ENCODE assay signal across 14 mouse cellular contexts in the genomic region with DNA sequence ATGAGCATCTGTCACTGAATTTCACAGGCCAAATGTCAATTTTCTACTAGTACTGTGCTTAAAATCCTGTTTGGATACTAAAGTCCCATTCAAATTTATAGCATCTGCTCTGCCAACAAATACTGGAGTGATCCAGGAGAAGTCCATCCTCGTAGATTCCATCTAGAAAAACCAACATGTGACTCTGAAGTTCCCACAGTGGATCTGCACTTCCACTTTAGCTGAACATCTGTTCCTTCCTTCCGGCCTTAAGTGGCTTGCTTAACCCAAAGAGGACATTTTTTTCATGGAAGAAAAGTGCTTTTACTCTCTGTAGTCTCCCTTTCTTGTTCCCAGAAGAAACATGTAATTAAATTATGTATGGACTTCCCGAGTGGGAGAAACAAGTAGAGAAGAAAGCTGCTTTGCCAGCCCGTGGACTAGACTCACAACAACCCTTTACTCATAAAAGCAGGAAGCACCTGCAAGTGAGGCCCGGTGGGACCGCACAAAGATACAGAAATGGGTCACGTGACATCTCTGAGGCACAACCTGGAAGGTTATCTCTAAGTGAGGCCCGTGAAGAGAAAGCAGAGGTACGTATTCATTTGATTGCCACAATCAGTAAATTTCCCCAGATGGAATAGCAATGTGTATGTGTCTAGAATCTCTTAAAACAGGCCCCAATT. TPM values are rescaled to one million over a fixed set of nuclear protein-coding genes. Genes with fewer than 3 reads are reported as not detected.
DNase-seq lines count a peak whose midpoint lies in the region; ATAC-seq and TF ChIP-seq lines count a peak whose summit lies in the region.
"Had no signal": no experiment of that assay in that cellular context is flagged by ENCODE, and none has a peak within 500 bp of the region (broad histone marks: within the 10 kb centered on the region; RNA-seq: fewer than 3 reads in every experiment).

No protein-coding gene starts in this region.

- peak; percentile 62 for ATAC-seq in intestine, embryonic 15.5 days
- ATAC-seq in neural tube, embryonic 15.5 days (ENCODE audit: low FRiP score) = no peak
- ATAC-seq: hindbrain, embryonic 16.5 days had no signal

- peaks cover 17% of the 10 kb centered on the region for H3K4me1 ChIP-seq in intestine, embryonic 15.5 days (replicated peaks)
- H3K4me1 ChIP-seq in neural tube, embryonic 15.5 days = 0 out of 2 replicates have a peak, but pooled peaks cover 6% of the 10 kb centered on the region
- H3K4me1 ChIP-seq: forebrain, embryonic 10.5 days; limb, embryonic 13.5 days had no signal

- H3K27ac ChIP-seq in gastrocnemius, adult 2 months = 0 out of 2 replicates have a peak overlapping the region, but pooled peaks have one; percentile 2
- H3K27ac ChIP-seq in intestine, embryonic 15.5 days = peak overlapping the region; percentile 22; the same call in 1 of the 2 replicates
- H3K27ac ChIP-seq in neural tube, embryonic 15.5 days (replicated peaks) = no peak overlapping the region
- H3K27ac ChIP-seq: forebrain, embryonic 10.5 days; heart, embryonic 13.5 days; limb, embryonic 13.5 days had no signal

- no peaks in the 10 kb centered on the region for H3K36me3 ChIP-seq in intestine, embryonic 15.5 days
- peaks cover 11% of the 10 kb centered on the region for H3K36me3 ChIP-seq in neural tube, embryonic 15.5 days

- intact Hi-C loops in gastrocnemius, adult 2 months (cut with DNase I) = no loop called here
- intact Hi-C loops in gastrocnemius, postnatal 36 days (cut with DNase I) = no loop called here

- DNase-seq in gastrocnemius, adult 2 months = no peak
- no peak for DNase-seq in gastrocnemius, postnatal 36 days
- DNase-seq in CD4-positive, CD25-positive, alpha-beta regulatory T cell, adult 2 months (ENCODE audit: low read depth, low spot score) = peak; percentile 50
- peak; percentile 24 to 50 for DNase-seq in thymus, adult 18-20 months
- no peak for DNase-seq in adrenal gland, adult 8-10 months
- no peak for DNase-seq in right cerebral cortex, postnatal 25 days
- DNase-seq: cerebellum, adult 9-11 months; lung, embryonic 14.5 days had no signal

- H3K9ac ChIP-seq in intestine, embryonic 15.5 days = no peak overlapping the region
- no peak overlapping the region for H3K9ac ChIP-seq in neural tube, embryonic 15.5 days (replicated peaks)
- H3K9ac ChIP-seq: heart, embryonic 13.5 days; limb, embryonic 13.5 days; lung, embryonic 14.5 days had no signal

- no peaks in the 10 kb centered on the region for H3K9me3 ChIP-seq in intestine, embryonic 15.5 days
- no peaks in the 10 kb centered on the region for H3K9me3 ChIP-seq in neural tube, embryonic 15.5 days (replicated peaks)
- H3K9me3 ChIP-seq: forebrain, embryonic 10.5 days; heart, embryonic 13.5 days; limb, embryonic 13.5 days had no signal

- H3K4me2 ChIP-seq in intestine, embryonic 15.5 days (replicated peaks) = no peak overlapping the region
- no peak overlapping the region for H3K4me2 ChIP-seq in neural tube, embryonic 15.5 days
- H3K4me2 ChIP-seq: heart, embryonic 13.5 days; limb, embryonic 13.5 days; lung, embryonic 14.5 days had no signal

- no peaks in the 10 kb centered on the region for H3K27me3 ChIP-seq in intestine, embryonic 15.5 days (replicated peaks)
- H3K27me3 ChIP-seq in neural tube, embryonic 15.5 days (replicated peaks) = no peaks in the 10 kb centered on the region
- H3K27me3 ChIP-seq: heart, embryonic 13.5 days; limb, embryonic 13.5 days had no signal

- no peak overlapping the region for H3K4me3 ChIP-seq in gastrocnemius, adult 2 months
- no peak overlapping the region for H3K4me3 ChIP-seq in intestine, embryonic 15.5 days (replicated peaks)
- no peak overlapping the region for H3K4me3 ChIP-seq in neural tube, embryonic 15.5 days (replicated peaks)
- H3K4me3 ChIP-seq: forebrain, embryonic 10.5 days; heart, embryonic 13.5 days; limb, embryonic 13.5 days had no signal

- no peak for TF ChIP-seq CTCF in gastrocnemius, adult 2 months (IDR thresholded peaks at IDR 0.05)

- 70% methylated on average over 9 of the region's 9 CpGs for WGBS in intestine, embryonic 15.5 days
- 78% methylated on average over 9 of the region's 9 CpGs for WGBS in neural tube, embryonic 15.5 days

RNA-seq across cellular contexts. Expression of gene Dnajc13, which starts 18.8 kb away (rescaled TPM):
- total RNA-seq in gastrocnemius, adult 2 months (2021) = 10 to 100 TPM; 29.7 to 32.1 TPM
- total RNA-seq in gastrocnemius, postnatal 36 days (2021) = 10 to 100 TPM; 19.1 to 25.4 TPM
- 19.1 and 21.8 TPM in 2 replicates for polyA plus RNA-seq in intestine, embryonic 15.5 days (2015; fragmentation: Nextera tagmentation; extraction: Ambion mirVana)
- 18.8 and 19.3 TPM in 2 replicates for polyA plus RNA-seq in neural tube, embryonic 15.5 days (2015; fragmentation: Nextera tagmentation; extraction: Ambion mirVana)
- 10 to 100 TPM; 42.1 to 66.1 (median 50.1) TPM for total RNA-seq in adrenal gland, adult 8-10 months (2022)

Comparison
In these comparisons a context has a peak if more than half of its experiments do, and no peak if none do; other contexts are left out.
1. DNase-seq: peak in CD4-positive, CD25-positive, alpha-beta regulatory T cell, adult 2 months (single experiment) and thymus, adult 18-20 months (2 of 2); none in gastrocnemius, adult 2 months (single experiment), gastrocnemius, postnatal 36 days (0 of 2), adrenal gland, adult 8-10 months (single experiment) and right cerebral cortex, postnatal 25 days (single experiment).